Mouse (Mus musculus) monocyte, adult 59 days (primary cell): ENCODE data around the gene Egf. TPM values are rescaled to one million over a fixed set of nuclear protein-coding genes. Genes with fewer than 3 reads are reported as not detected.

Experiments
- total RNA-seq, 2 experiments: library from RNA; stranded (reverse); gene quantifications; one replicate each; pipeline ENCODE4 v1.2.4; 2023

Egf gene
- 1 to 10 TPM; 1.0 to 2.2 TPM for total RNA-seq

DNA sequence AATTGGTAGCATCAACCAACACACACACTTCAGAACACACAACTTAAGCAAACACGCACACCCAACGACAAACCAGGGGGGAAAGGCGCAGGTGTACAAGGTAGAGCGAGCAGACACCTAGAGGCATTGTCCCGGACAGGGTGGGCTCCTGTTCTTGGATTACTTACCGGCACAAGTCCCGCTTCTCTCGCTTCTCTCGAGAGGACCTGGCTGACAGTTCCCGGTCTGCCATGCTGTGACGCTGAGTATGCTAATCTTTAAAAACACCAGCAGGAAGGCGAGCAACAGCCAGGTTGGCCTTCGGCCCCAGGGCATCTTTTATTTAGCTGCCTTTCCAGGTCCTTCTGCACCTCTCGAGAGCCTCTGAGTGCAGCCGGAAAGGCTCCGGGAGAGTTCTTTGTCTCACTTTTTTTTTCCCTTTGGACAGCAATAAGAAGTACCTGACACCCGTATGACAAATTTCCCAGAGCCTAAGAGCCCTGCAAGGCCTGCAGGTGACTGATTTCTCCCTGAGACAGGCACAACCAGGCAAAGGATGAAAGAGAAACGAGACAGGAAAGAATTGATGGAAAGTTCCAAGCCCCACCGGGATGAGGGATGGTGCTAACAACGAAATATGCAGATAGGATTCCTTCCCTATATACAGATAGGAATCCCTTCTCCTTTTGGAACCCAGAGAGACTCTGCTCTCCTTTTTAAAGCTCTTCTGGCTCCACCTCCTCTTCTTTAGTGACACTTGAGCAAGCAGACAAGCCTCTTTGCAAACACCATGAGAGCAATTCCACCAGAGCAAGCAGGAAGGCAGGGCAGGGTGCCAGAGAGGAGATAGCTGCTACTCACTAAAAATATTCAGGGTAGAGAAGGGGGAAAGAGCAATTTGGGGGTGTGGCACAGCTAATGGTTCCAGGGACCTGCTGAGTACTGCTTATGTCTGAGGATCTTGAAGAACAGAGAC, at the start of gene Egf:
Gene Egf (minus strand): TSS at position 667 of the 955 bp plus-strand sequence.

DNA sequence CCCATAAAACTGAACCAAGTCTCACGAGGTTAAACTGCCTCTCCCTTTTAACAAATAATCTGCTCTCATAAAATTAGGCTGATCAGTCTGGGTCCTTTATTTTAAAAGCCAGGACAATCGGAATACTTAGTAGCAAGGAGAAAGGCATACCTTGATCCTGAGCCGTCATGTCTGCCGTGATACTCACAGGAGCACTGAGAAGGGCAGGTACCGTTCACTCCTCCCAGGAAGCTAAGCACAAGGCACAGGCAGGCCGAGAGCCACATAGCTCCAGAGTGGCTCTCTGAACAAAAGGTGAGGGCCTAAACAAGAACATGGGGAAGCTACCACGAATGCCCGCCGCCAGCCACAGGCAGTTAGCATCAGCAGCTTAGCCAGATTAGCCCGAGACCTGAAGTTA, 48.6 kb upstream of the Egf start, which contains the start of gene Lrit3:
Gene Lrit3 (minus strand): TSS at position 266 of the 400 bp plus-strand sequence.

Other genes starting within 250 kb of the Egf start
- gene Elovl6, start 223.0 kb downstream of the Egf start, total RNA-seq, result 1 to 10 TPM; 4.5 to 5.8 TPM
- gene Lrit3, start 48.7 kb upstream of the Egf start, total RNA-seq, result not detected
- under 1 TPM; 0.49 to 0.68 TPM for gene Rrh, start 67.3 kb upstream of the Egf start, total RNA-seq
- gene Gar1, start 76.1 kb upstream of the Egf start, total RNA-seq, result 10 to 100 TPM; 30.9 to 32.8 TPM
- not detected for gene Cfi, start 80.6 kb upstream of the Egf start, total RNA-seq
- gene Pla2g12a, start 123.3 kb upstream of the Egf start, total RNA-seq, result 1 to 10 TPM; 4.9 to 5.0 TPM
- 10 to 100 TPM; 20.4 to 24.7 TPM for gene Casp6, start 146.1 kb upstream of the Egf start, total RNA-seq
- gene Mcub, start 214.9 kb upstream of the Egf start, total RNA-seq, result 100 to 1,000 TPM; 100 to 109 TPM